Mouse (Mus musculus) heart, adult 2 months (tissue): ENCODE data around the gene Cnot11. TPM values are rescaled to one million over a fixed set of nuclear protein-coding genes. Genes with fewer than 3 reads are reported as not detected.

Experiments
- DNase-seq, 2 experiments: peaks; one replicate each; pipeline ENCODE4 v3.0.0; 2021
- H3K27ac ChIP-seq: fragments of 200-600 bp; 2 replicates; pipeline ENCODE4 v1.8.1; 2022
- H3K27me3 ChIP-seq: fragments of 200-500 bp; 2 replicates; pipeline ENCODE4 v1.6.1; 2012; ENCODE audit warnings: mild to moderate bottlenecking, low read length, inconsistent platforms, mixed read lengths; ENCODE audit not compliant: control insufficient read depth, insufficient read depth
- H3K36me3 ChIP-seq: fragments of 200-500 bp; 2 replicates; pipeline ENCODE4 v1.6.1; 2012; ENCODE audit warnings: low read length, inconsistent platforms; ENCODE audit not compliant: control insufficient read depth, insufficient read depth
- H3K4me1 ChIP-seq: fragments of 200-500 bp; 2 replicates; pipeline ENCODE4 v1.6.1; 2011; ENCODE audit warnings: low read length; ENCODE audit not compliant: control insufficient read depth, insufficient read depth
- H3K4me3 ChIP-seq: fragments of 200-600 bp; 2 replicates; pipeline ENCODE4 v1.8.1; 2022
- H3K79me2 ChIP-seq: fragments of 200-500 bp; replicated peaks from 2 replicates; pipeline ENCODE4 v1.6.1; 2012; ENCODE audit warnings: mild to moderate bottlenecking, inconsistent platforms, low read length, moderate library complexity, mixed read lengths; ENCODE audit not compliant: control insufficient read depth, insufficient read depth
- H3K9ac ChIP-seq: fragments of 200-500 bp; 2 replicates; pipeline ENCODE4 v1.6.1; 2012; ENCODE audit warnings: low read depth, mild to moderate bottlenecking, control low read depth, inconsistent platforms, low read length, mixed read lengths
- CTCF ChIP-seq: fragments of 200-600 bp; IDR thresholded peaks from 2 replicates; pipeline ENCODE4 v1.8.1; 2022; ENCODE audit warnings: antibody characterized with exemption, mild to moderate bottlenecking, moderate library complexity
- EP300 ChIP-seq: fragments of 200-500 bp; IDR thresholded peaks from 2 replicates; pipeline ENCODE4 v1.6.1; 2011; ENCODE audit warnings: low read depth, low read length, control low read depth; ENCODE audit not compliant: insufficient read depth
- POLR2A ChIP-seq: fragments of 200-500 bp; IDR thresholded peaks from 2 replicates; pipeline ENCODE4 v1.6.1; 2011; ENCODE audit warnings: mild to moderate bottlenecking, low read depth, low read length, control low read depth; ENCODE audit not compliant: insufficient read depth
- WGBS: fragments of 180-500 bp; shearing (Covaris S2); methylation state at CpG from one replicate; pipeline ENCODE4 v1.1.7; 2018; 5-methylcytosine and 5-hydroxymethylcytosine counted together
- intact Hi-C: fragments of 180-260 bp; cut with DNase I; formaldehyde crosslinking; loops from one replicate; pipeline ENCODE4 v1.15.1; 2025
- polyA plus RNA-seq: library from polyadenylated mRNA; depleted of rRNA; stranded (reverse); fragments of >200 nt; gene quantifications from 2 replicates; pipeline ENCODE4 v1.2.3, GENCODE M21; 2012
- total RNA-seq, 2 experiments: library from RNA; stranded (reverse); gene quantifications; 2 replicates each; pipeline ENCODE4 v1.2.3; 2021

The Cnot11 gene
- total and polyA plus RNA-seq, 3 experiments: 9.8 to 15.6 (median 13.2) TPM

DNA sequence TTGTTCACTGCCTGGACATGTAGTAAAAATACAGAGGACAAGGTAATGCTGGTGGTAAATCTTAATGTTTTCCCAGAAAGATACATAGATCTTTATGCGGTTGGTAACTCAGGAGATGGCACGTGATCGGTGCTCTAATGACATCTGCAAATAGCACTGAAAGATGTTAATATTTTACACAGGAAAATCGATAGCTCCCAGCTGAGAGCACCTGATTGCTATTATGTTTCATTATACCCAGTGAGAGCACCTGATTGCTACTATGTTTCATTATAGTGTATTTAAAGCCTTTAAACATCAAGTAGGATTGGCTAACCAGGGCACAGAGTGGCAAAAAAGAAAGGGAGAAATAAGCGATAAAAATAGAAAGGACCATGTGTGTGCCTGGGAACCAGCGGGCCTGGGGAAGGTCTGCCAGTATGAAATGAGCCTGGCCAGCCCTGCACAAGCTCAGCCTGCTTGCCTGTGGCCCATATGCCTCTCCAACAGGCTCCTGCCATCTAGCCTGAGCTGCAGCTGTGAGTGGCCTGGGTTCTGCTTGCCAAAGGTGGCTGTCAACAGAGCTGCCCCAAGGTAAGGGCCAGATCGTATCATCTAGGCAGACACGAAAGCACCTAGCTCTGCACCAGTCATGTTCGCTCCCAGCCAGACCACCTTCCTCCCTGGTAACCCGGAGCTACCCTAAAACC is 19.3 kb upstream of the Cnot11 start:
- Histone ChIP-seq H3K27me3 (no peaks in the 10 kb centered on the region), H3K4me1 (no peaks in the 10 kb centered on the region), H3K79me2 (no peaks in the 10 kb centered on the region), H3K9ac (no peak overlapping the region), H3K4me3 (no peak overlapping the region), H3K36me3 (no peaks in the 10 kb centered on the region), H3K27ac (no peak overlapping the region)
- TF ChIP-seq CTCF: no peak
- TF ChIP-seq POLR2A: no peak
- no peak for TF ChIP-seq EP300
- WGBS: 79% methylated on average over 10 of the region's 10 CpGs
- no peak for DNase-seq
- intact Hi-C loops: no loop called here

DNA sequence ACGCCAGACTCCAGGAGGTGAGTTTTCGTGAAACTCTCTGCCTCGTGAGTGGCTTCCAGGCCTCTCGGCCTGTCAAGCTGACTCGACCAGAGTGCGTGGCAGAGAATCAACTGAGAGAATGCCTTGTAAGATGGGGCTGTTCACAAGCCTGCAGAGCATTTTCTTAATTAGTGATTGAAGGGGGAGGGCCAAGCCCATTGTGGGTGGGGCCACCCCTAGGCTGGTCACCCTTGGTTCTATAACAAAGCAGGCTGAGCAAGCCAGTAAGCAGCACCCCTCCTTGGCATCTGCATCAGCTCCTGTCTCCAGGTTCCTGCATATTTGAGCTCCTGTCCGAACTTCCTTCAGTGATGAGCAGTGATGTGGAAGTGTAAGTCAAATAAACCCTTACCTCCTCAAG is 13.5 kb upstream of the Cnot11 start:
- H3K79me2 ChIP-seq: no peaks in the 10 kb centered on the region
- 95% methylated on average over 7 of the region's 7 CpGs for WGBS
- TF ChIP-seq POLR2A: no peak
- no peak for TF ChIP-seq EP300
- TF ChIP-seq CTCF: no peak
- intact Hi-C loops: loop anchor here (5.0 kb wide), 1 partner anchor 44 kb away; the partner anchor contains the start of gene Tbc1d8
- H3K27me3 ChIP-seq: no peaks in the 10 kb centered on the region
- H3K36me3 ChIP-seq: no peaks in the 10 kb centered on the region
- no peak for DNase-seq
- H3K4me1 ChIP-seq: no peaks in the 10 kb centered on the region
- H3K27ac ChIP-seq: no peak overlapping the region
- H3K9ac ChIP-seq: no peak overlapping the region
- H3K4me3 ChIP-seq: no peak overlapping the region

DNA sequence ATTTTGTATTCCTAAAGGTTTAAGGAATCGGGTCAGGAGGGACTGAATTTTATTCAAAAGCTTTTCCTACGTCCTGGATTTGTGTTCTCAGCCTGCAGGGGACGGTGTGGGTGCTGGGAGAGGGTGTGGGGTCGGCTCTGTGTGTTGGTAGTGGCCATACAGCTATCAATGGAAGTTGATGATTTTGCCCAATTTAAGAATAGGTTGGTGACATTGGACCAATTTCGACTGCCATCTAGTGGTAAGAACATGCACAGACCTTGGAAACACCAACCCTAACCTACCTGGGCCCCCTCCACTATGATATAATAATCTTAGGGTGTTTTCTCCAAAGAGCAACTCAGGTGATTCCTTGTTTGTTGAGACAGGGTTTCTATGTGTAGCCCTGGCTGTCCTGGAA is 12.3 kb upstream of the Cnot11 start:
- no peak overlapping the region for H3K27ac ChIP-seq
- H3K27me3 ChIP-seq: no peaks in the 10 kb centered on the region
- peak in 1 of 2 experiments; percentile 17 for DNase-seq
- no peak overlapping the region for H3K4me3 ChIP-seq
- H3K9ac ChIP-seq: no peak overlapping the region
- no peaks in the 10 kb centered on the region for H3K36me3 ChIP-seq
- intact Hi-C loops: loop anchor here (1.0 to 5.0 kb wide), 2 partner anchors 45 to 130 kb away; partner anchors contain the start of gene Tbc1d8
- peaks cover 1% of the 10 kb centered on the region; the same call in 1 of the 2 replicates for H3K4me1 ChIP-seq
- TF ChIP-seq CTCF: peak; percentile 90
- no peak for TF ChIP-seq POLR2A
- no peaks in the 10 kb centered on the region for H3K79me2 ChIP-seq
- WGBS: 21% methylated on average over 5 of the region's 5 CpGs

DNA sequence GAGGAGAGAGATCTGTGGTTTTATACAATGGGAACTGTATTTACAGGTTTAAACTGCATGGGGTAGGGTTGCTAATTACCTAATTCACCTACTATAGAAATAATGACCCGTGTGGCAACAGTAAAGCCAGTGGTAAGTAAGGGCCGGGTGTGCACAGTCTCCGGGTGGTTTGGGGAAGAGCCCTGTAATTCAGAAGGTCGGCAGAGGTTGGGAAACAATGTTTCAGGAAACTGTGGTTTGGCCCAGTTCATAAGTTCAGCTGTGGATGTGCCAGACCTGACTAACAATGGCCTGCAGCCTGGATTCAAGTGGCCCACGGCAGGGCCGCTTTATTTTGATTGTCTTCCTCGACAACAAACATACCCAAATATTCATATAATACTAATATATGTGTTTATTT is 9.0 kb upstream of the Cnot11 start:
- intact Hi-C loops: loop anchor here (5.0 kb wide), 1 partner anchor 1338 kb away; no protein-coding TSS in a partner anchor
- no peaks in the 10 kb centered on the region for H3K36me3 ChIP-seq
- H3K9ac ChIP-seq: no peak overlapping the region
- peak in 1 of 2 experiments; percentile 20 for DNase-seq
- H3K4me3 ChIP-seq: no peak overlapping the region
- H3K4me1 ChIP-seq: peaks cover 1% of the 10 kb centered on the region; the same call in 1 of the 2 replicates
- 48% methylated on average over 7 of the region's 7 CpGs for WGBS
- TF ChIP-seq CTCF (no peak), POLR2A (no peak), EP300 (no peak)
- no peaks in the 10 kb centered on the region for H3K79me2 ChIP-seq
- H3K27me3 ChIP-seq: no peaks in the 10 kb centered on the region
- no peak overlapping the region for H3K27ac ChIP-seq

DNA sequence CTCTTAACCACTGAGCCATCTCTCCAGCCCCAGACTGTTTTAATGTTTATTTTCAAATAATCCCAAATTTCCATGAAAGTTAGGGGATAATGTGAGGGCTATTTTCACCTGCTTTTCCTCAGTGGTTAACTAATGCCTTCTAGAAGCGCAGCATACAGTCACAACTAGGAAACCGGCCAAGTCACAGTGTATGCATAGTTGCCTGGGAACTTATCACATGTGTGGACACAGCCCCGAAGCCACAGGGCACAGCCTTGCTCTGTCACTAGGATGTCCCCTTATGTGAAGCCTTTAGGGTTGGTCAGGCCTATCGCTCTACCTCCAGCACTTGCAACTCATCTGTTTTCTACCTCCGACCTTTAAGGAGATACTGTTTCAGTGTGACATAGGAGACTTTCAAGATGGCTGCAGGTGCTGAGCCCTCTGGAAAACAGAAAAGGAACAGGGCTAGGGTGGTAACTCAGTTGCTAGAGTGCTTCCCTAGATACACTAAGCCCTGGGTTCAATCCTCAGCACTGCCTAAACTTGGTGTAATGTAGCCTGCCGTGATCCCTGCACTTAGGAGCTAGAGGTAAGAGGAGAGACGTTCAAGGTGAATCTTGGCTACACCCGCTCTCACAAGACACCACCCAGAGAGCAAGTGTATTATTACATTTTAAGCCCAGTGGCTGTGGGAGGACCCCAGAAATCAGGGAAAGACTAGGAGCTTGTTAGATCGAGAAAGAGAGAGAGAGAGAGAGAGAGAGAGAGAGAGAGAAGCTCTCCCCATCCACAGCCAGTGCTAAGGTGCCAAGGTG is 8.2 kb upstream of the Cnot11 start:
- Histone ChIP-seq H3K4me1 (peaks cover 1% of the 10 kb centered on the region; the same call in 1 of the 2 replicates), H3K36me3 (no peaks in the 10 kb centered on the region), H3K27me3 (no peaks in the 10 kb centered on the region), H3K27ac (no peak overlapping the region), H3K4me3 (no peak overlapping the region), H3K79me2 (no peaks in the 10 kb centered on the region), H3K9ac (no peak overlapping the region)
- intact Hi-C loops: loop anchor here (5.0 kb wide), 1 partner anchor 1339 kb away; no protein-coding TSS in a partner anchor
- 71% methylated on average over 9 of the region's 9 CpGs for WGBS
- peak in 1 of 2 experiments; percentile 31 for DNase-seq
- TF ChIP-seq EP300 (no peak), CTCF (no peak), POLR2A (no peak)

DNA sequence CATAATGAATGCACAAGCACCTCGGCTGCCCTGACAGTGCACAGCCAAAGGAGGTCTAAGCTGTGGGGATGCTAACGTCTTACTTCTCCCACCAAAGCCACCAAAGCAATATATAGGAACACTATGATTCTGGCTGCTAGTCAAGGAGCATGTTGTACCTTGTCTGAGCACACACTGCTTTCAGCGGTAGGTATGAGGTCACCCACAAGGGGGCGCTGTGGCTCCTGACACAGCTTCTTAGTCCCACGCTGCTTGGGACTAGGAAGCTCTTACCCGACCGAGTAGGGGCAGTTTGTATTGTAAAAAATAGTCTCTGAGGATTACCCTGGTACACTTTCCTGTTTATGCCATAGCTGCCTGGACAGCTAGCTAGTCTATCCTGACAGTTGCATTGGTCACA is 7.4 kb upstream of the Cnot11 start:
- no peaks in the 10 kb centered on the region for H3K36me3 ChIP-seq
- H3K4me3 ChIP-seq: no peak overlapping the region
- H3K27me3 ChIP-seq: no peaks in the 10 kb centered on the region
- intact Hi-C loops: loop anchor here (5.0 kb wide), 1 partner anchor 1340 kb away; no protein-coding TSS in a partner anchor
- 13% methylated on average over 7 of the region's 7 CpGs for WGBS
- H3K4me1 ChIP-seq: peaks cover 1% of the 10 kb centered on the region; the same call in 1 of the 2 replicates
- no peak overlapping the region for H3K9ac ChIP-seq
- no peak overlapping the region for H3K27ac ChIP-seq
- peak; percentile 59 to 76 for DNase-seq
- no peak for TF ChIP-seq POLR2A
- no peak for TF ChIP-seq EP300
- peak; percentile 91 for TF ChIP-seq CTCF
- no peaks in the 10 kb centered on the region for H3K79me2 ChIP-seq
